Mouse (Mus musculus) kidney, adult 18-20 months (tissue): Measurements from ENCODE around the gene Topaz1.

Source experiments
- DNase-seq: peaks from one replicate; pipeline ENCODE4 v3.0.0; 2021

Gene Topaz1

DNA sequence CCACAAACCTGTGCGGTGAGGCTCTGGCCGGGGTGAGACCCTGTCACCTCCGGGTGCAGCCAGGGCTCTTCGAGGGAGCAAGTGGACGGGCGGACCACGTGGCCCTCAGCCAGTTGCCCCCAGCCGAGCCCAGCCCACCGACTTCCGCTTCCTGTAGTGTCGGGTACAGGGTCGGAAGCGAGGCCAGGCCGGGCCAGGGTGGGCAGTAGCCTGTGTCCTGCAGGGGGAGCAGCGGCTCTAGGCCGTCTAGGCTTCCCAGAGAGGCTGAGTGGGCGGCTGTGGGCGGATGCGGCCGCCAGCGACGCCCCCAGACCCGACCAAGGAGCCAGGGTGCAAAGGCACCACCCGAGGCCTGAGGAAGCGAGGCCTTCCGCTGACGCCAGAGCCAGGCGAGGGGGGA is at the start of gene Topaz1:
Gene Topaz1 (plus strand): TSS at position 287 of the 400 bp plus-strand sequence.
- no peak for DNase-seq

DNA sequence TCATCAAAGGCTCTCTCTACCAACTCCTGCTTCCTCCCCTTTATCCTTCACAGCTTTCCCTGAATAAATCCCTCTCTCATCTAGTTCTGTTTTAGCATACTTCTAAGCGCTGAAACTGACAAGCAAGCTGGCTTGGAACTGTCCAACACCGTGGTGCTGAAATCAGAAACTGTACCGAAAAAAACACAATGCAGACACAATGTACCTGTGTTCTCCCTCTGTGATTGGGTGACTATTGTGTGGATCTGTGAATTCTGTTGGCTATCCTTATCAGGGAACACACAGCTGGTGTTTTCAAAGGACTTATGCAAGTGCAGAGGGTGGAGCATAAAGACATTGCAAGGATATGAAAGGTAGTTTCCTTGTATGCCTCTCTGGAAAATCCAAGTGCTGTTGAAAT is 45.3 kb upstream of the Topaz1 start:
- peak; percentile 22 for DNase-seq

DNA sequence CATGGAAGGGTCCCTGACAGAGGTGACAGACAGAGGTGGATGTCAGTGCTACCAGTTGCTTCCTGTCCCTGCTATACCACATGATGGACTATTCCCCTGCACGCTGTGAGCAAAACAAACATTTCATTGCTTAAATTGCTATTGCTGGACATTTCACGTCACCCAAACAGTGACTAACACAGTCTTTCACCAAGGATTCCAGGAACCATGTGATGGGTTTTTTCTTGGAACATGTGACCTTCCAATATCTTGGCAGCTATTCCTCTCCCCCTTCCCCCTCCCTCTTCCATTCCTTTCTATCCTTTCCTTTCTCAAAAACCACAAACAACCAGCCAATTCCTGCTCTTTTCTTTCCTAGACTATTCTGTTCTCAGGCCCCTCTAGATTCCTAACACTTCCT is 33.3 kb upstream of the Topaz1 start:
- no peak for DNase-seq

DNA sequence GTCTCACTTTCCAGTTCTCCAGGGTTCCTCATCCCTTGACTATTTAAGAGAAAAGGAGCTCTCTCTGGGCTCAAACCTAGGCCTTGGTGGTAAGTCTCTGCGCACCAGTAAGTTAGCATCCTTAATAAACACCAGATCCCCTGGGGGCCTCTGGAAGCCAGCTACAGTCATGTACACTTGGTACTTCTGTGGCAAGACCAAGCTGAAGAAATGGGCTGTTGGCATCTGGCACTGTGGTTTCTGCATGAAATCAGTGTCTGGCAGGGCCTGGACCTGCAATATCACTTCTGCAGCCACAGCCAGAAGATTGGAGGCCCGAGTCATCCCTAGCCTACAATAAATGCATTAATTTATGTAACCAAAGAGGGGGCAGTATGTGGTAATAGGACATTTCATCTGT is 32.1 kb upstream of the Topaz1 start:
- DNase-seq: no peak

DNA sequence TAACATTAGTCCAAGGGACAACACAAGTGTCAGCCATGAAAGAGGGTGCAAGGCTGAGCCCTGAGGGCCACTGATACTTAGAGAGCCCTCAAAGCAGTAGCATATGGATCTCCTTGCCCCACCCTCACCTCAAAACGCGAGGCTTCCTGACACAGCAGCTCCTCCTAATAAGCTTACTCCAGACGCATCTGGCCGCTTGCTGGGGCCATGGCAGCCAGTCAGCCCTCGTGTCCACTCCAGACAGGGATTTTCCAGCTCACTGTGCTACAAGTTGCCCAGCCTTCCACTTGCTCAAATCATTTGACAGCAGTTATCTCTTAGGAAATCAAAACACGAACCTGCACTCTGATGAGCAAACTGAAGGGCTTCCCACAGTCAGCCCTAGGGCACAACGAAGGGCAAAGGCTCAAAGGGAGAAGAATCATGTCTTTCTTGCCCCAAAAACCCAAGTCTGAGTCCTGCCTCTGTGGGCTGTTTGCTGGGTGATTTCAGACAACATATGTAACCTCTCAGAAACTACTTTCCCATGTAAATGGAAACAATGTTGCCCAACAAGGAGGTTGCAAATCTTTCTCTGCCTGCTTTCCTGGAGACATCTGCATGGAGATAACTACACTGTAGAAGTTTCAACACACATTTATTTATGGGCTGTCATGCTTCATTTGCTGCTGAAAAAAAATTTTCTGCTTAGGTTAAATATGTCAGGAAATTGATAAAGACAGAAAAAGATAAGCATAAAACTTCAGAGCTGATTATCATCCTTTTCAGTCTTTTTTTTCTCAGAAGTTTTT is 30.8 kb upstream of the Topaz1 start:
- no peak for DNase-seq

DNA sequence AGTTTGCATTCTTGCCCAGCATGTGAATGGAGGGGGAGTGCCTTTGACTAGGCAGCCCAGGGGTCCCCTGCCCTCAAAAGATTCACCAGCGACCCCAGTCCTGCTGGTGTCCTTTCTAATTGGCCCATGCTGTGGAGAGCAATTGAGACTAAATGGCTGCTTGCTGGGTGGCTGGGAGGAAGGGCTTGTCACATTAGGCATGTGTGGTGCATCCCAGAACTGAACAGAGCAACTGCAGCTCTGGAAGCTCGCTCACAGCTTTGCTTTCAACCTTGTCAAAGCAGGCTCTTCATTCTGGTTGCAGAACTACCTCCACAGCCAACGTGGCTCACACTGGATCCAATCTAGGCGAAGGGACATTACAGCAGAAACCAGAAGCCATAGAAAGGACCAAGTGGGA is 24.9 kb upstream of the Topaz1 start:
- DNase-seq: no peak

DNA sequence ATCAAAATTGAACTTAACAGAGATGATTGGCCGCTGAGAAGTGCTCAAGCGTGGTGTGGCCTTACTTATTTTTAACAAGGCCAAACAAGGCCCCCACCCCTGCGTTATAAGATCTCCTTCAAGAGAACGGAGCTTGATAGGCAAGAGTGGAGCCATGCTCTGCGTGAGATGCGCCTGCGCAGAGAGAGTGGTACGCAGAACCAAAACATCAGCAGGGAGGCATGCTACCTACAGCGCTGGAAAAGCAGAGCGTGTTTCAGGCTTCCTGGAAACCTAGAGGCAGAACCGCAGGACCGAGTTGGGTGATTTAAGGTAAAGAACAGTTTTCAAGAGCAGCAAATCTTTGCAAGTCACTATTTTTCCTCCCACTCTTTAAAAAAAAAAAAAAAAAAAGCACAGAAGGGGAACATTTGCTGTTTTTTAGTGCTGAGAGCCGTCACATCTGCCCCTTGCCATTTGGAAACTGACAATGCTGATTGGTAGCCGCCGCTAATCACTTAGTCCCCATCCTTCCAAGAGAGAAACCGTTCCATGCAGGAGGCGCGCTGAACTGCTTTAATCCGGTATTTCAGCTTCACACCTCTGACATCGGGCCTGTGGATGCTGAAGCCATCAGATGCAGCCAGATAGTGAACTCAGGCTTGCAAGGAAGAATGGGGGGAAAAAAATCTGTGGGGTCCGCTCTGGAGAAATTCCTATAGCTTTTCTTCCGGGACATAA is 21.9 kb upstream of the Topaz1 start:
- DNase-seq: no peak

DNA sequence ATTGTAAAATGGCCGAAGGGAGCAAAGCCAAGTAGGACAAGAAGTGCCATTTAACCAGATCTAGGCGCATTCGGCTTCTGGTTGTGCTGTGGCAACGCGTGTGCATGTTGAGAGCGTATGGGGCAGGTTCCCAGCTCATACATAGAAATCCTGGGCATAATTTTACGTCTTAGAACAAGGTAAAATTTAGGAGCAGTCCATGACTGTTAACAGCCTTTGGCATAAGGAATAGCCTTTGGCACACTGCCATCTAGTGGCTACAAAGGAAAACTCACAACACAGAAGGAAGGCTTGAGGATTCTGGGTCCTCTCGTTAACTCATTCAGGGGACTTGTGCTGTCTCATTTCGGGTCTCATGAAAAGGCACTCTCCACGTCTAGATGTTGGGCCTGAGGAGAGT is 17.6 kb upstream of the Topaz1 start:
- peak; percentile 39 for DNase-seq

DNA sequence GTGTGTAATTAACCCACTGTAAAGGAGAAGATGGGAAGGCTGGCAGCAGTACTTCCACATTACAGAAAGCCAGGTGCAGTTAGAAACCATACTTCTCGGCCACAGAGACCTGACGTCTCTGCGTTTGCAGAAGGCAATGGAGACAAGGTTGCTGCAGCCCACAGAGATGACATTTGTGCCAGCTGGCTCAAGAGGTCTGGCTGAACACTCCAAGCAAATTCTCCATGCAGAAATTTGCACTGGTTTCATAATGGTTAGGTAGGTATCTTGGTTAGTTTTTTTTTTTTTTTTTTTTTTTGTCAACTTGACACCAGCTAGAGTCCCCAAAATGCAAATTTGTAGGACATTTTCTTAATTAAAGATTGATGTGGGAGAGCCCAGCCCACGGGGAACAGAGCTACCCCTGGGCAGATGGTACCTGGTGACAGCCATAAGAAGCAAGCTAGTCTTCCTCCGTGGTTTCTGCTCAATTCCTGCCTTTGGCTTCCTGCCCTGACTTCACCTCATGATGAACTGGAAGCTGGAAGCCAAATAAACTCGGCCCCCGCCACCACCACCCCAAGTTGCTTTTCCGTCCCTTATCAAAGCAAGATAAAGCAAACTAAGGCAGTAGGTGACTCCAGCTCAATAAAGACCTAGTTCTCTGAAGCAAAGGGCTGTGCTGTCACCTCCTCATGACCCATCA is 14.9 kb upstream of the Topaz1 start:
- DNase-seq: no peak

DNA sequence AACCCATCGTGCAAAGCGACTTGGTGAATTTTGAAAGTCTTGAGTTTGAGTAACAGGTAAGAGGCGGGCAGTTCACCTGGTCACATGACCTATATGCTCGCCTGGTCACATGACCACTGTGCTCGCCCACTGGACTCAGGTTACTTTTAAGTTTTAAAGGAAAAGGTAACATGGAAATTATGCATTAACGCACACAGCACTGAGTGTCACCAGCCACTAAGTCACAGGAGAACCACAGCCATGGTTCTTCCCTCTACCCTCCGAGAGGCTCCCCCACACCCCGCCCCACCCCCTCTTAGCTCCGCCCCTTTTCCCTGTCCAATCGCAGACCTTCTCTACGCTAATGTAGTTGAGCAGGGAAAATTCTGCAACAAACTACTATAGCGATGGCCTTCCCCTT is 13.9 kb upstream of the Topaz1 start:
- peak; percentile 43 for DNase-seq

DNA sequence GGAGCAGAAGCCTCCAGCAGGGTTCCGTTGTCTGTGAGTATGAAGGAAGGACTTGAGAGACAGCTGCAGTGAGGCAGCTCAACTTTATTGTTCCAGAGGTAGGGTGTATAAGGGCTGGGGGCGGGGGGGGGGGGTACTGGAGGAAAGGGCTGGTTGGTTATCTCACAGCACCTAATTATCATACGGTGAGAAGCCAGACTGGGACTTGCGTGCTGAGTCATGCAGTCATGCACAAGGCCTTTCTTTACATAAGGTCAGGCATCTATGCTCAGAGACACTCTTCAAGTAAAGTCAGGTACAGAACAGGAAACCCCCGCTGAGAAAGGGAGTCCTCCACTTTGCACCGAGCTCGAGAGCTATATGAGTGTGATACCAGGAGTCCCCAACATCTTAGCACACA is 12.2 kb upstream of the Topaz1 start:
- no peak for DNase-seq

DNA sequence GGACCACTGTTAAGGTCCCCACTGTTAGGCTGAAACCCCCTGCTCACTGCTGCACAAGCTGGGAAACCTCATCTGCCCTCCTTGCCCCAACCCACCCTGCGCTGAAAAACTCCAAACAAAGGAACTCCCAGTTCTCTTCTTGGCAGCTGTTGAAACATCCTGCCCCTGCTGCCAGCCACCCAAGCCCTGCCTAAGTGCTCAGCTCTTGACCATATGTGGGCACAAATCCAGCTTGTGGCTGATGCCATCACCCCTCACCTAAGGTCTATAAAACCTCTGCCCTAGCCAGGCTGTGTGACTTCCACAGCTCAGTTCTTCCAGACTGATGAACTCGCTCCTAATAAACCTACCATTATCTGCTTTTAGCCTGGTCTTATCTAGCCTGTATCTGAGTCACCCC is 11.1 kb upstream of the Topaz1 start:
- DNase-seq: no peak

DNA sequence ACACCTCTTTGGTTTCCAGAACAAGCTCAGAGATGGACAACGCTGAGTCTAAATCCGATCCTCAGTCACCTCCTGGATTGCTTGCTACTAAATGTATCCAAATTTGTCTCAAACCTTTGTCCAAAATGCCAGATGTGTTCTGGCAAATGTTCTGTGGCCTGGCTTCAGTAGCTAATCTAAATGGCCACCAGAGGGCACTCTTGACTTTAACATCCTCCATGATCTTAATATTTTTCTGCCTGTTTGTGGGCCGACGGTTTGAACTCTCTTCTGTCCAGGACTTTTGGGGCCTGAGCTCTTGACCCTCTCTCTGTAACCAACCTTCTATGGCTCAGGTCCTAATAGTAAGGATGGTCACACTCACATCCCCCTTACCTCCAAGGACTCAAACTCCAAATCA is 10.4 kb upstream of the Topaz1 start:
- peak; percentile 45 for DNase-seq

DNA sequence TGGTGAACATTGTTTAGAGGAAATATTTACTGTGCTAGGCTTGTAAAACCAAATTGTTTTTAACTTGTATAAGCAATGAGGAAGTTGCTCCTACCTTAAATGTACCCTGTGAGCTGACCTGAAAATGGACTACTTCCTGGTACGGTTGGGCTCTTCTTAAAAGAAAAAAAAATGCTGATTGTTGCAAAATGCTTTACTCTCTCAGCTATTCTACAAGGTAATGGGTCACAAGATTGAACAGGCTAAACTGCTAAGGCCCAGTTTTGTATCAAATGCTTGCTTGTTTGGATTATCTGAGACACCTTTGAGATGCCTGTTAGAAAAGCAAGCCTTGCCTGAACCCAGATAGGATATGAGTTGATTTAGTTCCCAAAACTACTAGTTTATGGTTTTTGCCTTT is 1.3 kb upstream of the Topaz1 start:
- no peak for DNase-seq

DNA sequence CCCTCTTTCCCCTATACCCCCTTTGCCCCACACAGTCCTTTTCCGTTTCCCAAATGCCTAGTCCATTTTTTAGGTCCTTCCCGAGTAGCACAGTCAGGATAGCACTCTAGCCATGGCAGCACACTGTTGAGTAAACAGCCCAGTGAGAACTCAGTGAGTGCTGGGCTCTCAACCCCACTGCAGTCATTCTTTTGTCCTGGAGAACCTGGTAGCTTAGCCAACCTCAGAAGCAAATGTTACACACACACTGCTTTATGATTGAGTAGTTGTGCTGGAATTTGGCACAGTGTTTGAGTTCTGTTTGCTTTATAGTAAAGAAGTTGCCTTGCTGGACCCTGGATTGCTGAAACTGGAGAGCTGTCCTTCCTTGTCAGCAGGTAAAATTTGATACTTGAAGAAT is 10.5 kb downstream of the Topaz1 start:
- DNase-seq: no peak

DNA sequence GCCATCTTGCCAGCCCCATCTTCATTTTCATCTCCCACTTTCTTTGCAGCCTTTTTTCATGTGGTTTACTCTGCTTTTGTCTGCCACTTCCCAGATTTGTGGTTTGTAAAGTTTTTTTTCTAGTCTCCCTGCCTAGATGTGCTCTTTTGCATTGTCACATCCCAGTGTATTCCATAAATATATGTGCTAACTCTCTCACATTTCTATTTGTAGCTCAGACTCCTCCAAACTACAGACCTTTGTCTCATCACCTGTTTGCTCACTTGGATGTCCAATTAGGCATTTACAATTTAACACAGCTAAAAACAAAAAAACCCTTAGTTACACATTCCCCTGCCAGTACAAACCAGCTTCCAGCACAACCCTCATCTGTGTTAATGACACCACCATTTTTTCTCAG is 13.0 kb downstream of the Topaz1 start:
- DNase-seq: no peak

DNA sequence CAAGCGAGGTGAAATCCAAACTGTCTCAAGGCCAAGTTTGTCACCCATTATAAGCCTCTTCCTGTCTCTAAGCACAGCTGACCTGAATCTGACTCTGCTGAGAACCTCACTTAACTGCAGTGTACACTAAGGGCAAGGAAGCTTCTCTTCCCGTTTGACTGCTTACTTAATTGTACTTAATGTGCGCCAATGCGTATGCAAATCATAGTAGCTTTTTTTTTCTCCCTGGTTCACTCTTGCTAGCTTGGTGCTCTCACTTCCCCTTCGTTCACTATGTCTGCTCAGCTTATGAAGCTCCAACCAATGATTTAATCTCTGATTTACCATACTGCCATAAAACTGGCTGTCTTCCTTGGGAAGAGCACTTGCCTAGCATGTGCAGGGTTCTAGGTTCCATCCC is 38.1 kb downstream of the Topaz1 start:
- DNase-seq: no peak

DNA sequence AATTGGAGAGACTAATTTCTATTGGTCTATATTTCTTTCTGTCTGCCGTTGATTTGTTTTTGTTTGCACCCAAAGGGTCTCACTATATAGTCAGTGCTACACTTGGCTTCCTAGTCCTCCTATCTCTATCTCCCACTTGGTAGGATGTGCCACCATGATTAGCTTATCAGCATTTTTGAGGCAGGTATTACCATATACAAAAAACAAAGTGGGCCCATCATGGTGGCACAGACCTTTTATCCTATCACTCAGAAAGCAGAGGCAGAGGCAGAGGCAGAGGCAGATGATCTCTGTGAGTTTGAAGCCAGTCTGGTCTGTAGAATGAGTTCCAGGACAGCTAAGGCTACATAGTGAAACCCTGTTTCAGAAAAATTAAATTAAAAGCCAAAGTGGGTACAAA is 39.4 kb downstream of the Topaz1 start:
- DNase-seq: no peak

DNA sequence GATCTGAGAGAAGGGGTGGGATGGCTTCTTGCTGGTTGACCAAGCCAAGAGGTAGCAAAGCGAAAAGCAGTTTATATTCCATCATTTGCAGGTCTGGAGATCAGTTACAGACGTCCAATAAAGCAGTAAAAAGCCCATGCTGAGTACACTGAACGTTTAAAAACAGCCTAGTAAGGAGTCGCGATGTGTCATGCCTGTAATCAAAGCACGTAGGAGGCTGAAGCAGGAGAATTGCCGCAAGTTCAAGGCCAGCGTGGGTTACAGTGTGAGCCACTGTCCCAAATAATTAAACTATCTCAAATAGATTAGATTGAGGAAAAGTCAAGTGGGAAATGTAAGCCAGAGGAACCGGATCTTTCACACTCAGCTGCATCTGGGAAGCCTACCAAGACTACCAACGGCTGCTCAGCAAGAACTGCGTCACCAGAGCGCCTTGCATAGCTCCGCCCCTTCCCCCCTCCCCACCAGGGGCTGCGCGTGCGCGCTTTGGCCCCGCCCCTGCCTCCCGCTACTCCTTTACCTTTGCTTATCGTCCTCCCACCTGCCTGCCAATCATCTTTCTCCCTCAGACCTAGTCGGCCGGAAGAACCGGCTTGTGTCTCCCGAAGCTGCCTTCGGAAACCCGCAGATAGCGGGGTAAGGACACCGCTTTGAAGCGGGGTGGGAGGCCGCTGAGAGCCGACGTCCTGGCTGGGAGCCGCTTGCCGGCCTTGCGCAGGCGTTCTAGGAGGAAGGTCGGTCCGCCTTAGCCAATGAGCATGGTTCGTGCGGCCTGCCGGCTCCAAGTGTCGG is 58.1 kb downstream of the Topaz1 start, which contains the start of gene Tcaim:
Gene Tcaim (plus strand): TSS at position 487 of the 792 bp plus-strand sequence.
- DNase-seq: peak; percentile 94

DNA sequence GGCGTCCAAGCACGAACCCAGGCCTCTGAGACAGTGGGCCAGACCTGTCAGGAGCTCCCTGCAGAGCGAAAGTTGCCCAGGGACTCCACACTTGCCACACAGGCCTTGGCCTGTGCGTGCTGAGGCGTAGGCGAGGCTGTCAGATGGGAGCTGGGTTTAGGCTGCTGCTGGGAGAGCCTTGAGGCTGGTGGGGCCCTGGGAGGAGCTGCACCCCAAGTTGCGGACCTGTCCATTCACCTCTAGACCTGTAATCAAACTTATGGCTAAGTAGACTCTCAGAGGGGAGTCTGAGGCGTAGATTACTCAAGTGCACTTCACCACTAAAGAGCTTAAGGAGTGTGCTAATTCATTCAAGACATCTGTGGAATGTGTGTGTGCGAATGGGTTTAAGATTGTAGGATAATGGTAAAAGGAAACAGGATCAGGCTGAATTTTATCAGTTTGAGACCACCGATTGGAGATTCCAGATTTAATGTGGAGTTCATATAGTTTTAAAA is 58.7 kb downstream of the Topaz1 start:
- DNase-seq: no peak

DNA sequence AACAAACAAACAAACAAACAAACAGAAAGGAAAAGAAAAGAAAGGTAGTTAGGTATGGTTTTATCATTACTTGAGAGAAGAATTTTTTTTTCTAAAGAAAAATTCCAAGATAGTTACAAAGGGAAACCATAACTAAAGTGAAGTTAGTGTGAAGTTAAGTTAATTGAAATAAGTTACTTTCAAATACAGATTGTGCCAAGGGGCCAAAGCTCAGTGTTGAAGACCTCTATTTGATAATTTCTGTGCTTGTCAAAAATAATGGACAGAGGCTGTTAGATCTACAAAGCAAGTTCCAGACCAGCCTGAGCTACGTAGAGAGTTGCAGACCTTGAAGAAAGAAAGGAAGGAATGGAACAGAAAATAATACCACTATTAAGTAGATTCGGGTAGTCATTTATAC is 60.0 kb downstream of the Topaz1 start:
- DNase-seq: no peak

DNA sequence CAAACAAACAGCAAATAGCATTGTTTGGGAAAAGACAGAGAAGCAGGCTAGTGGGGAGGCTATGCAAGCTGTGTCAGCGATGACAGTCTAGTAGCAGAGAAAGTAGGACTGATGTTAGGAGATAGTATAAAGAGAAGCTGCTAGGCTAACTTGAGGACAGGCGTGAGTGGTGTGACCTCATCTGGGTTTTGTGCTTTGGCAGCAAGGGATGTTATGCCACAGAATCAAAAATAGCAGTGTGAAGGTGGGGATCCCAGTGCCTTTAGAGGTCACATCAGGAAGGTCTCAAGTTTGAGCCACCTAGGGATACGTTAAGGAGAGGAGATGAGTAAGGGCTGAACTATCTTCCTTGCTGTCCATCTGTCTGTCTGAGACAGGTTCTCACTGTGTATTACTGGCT is 63.1 kb downstream of the Topaz1 start:
- DNase-seq: no peak

DNA sequence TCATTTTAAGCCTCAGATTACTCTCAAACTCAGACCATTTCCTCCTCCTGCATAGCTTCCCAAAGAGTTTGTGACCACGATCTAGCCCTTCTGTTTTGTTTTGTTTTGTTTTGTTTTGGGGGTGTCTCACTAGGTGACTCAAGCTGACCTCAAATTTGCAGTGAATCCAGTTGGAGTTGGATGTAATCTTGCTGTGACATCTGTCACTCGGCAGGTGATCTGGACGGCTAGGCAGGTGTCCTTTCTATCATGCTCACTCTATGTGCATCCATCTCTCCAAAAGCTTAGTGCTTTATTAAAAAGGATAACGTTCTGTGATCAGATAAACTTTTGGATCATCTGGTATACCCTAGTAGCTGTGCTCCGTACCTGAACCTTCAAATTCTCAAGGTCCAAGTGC is 65.2 kb downstream of the Topaz1 start:
- DNase-seq: no peak
